Mouse (Mus musculus) kidney, postnatal 36 days (tissue): Measurements from ENCODE around the gene Limch1.

Source experiments
- DNase-seq, 2 experiments: peaks; one replicate each; pipeline ENCODE4 v3.0.0; 2021 to 2022; ENCODE audit warnings: mixed read lengths in 2 of 2

Limch1 gene

GRCm38 (mm10) chr5:66836892-66837291 is 91.3 kb downstream of the Limch1 start:
- no peak for DNase-seq

GRCm38 (mm10) chr5:66841971-66842370 is 96.3 kb downstream of the Limch1 start:
- DNase-seq = no peak

- peak in 1 of 2 experiments; percentile 9 for DNase-seq
These were observed 97.1 kb downstream of the Limch1 start for GRCm38 (mm10) chr5:66842776-66843175.

GRCm38 (mm10) chr5:66848136-66848535 is 102.5 kb downstream of the Limch1 start:
- DNase-seq = peak; percentile 45 to 71

GRCm38 (mm10) chr5:66849148-66849547 is 103.5 kb downstream of the Limch1 start:
- peak; percentile 34 to 83 for DNase-seq

GRCm38 (mm10) chr5:66850721-66851251 is 105.2 kb downstream of the Limch1 start:
- no peak for DNase-seq

GRCm38 (mm10) chr5:66851708-66852107 is 106.1 kb downstream of the Limch1 start:
- no peak for DNase-seq

- DNase-seq = no peak
These were observed 108.6 kb downstream of the Limch1 start for GRCm38 (mm10) chr5:66854263-66854662.

GRCm38 (mm10) chr5:66855358-66856107 is 109.9 kb downstream of the Limch1 start:
- DNase-seq = peak; percentile 52 to 62

- DNase-seq = no peak
These were observed 113.9 kb downstream of the Limch1 start for GRCm38 (mm10) chr5:66859506-66859905.

- DNase-seq = peak; percentile 39 to 43
These were observed 115.8 kb downstream of the Limch1 start for GRCm38 (mm10) chr5:66861232-66862035.

- DNase-seq = no peak
These were observed 116.5 kb downstream of the Limch1 start for GRCm38 (mm10) chr5:66862151-66862550.

- DNase-seq = no peak
These were observed 119.6 kb downstream of the Limch1 start for GRCm38 (mm10) chr5:66865229-66865628.

GRCm38 (mm10) chr5:66866019-66866418 is 120.4 kb downstream of the Limch1 start:
- peak; percentile 49 to 61 for DNase-seq

GRCm38 (mm10) chr5:66869545-66869944 is 123.9 kb downstream of the Limch1 start:
- DNase-seq = no peak

- DNase-seq = no peak
These were observed 126.0 kb downstream of the Limch1 start for GRCm38 (mm10) chr5:66871521-66872050.

- no peak for DNase-seq
These were observed 126.4 kb downstream of the Limch1 start for GRCm38 (mm10) chr5:66872053-66872452.

- DNase-seq = no peak
These were observed 127.1 kb downstream of the Limch1 start for GRCm38 (mm10) chr5:66872681-66873080.

- DNase-seq = no peak
These were observed 130.6 kb downstream of the Limch1 start for GRCm38 (mm10) chr5:66876018-66876805.

GRCm38 (mm10) chr5:66877066-66877465 is 131.4 kb downstream of the Limch1 start:
- DNase-seq = no peak

- no peak for DNase-seq
These were observed 136.3 kb downstream of the Limch1 start for GRCm38 (mm10) chr5:66881901-66882341.

GRCm38 (mm10) chr5:66882718-66883117 is 137.1 kb downstream of the Limch1 start:
- no peak for DNase-seq
